Mouse (Mus musculus) kidney, embryonic 16.5 days (tissue): ENCODE measurements around the gene Serp1. TPM values are rescaled to one million over a fixed set of nuclear protein-coding genes. Genes with fewer than 3 reads are reported as not detected.
A peak's percentile ranks its signal among the peaks of the same experiment; 100 is the strongest.

ENCODE experiments used
- ATAC-seq: fragments of 200-750 bp; cut with Nextera tagmentation; 2 replicates; pipeline ENCODE4 v1.8.0; 2017; ENCODE audit warnings: moderate TSS enrichment; ENCODE audit not compliant: low FRiP score, low TSS enrichment
- H3K27ac ChIP-seq: fragments of 300-500 bp; sonication (generic); 2 replicates; pipeline ENCODE4 v1.5.1; 2014; ENCODE audit warnings: low read length
- H3K27me3 ChIP-seq: fragments of 300-500 bp; sonication (generic); 2 replicates; pipeline ENCODE4 v1.6.1; 2014; ENCODE audit warnings: low read length, control low read depth, mixed read lengths; ENCODE audit not compliant: insufficient read depth
- H3K36me3 ChIP-seq: fragments of 300-500 bp; sonication (generic); 2 replicates; pipeline ENCODE4 v1.6.1; 2014; ENCODE audit warnings: low read length, control low read depth, mixed read lengths; ENCODE audit not compliant: insufficient read depth
- H3K4me1 ChIP-seq: fragments of 300-500 bp; sonication (generic); 2 replicates; pipeline ENCODE4 v1.6.1; 2014; ENCODE audit warnings: low read length, control low read depth, mixed read lengths; ENCODE audit not compliant: insufficient read depth
- H3K4me2 ChIP-seq: fragments of 300-500 bp; sonication (generic); replicated peaks from 2 replicates; pipeline ENCODE4 v1.6.1; 2014; ENCODE audit warnings: low read depth, low read length
- H3K4me3 ChIP-seq: fragments of 300-500 bp; sonication (generic); 2 replicates; pipeline ENCODE4 v1.5.1; 2014; ENCODE audit warnings: mild to moderate bottlenecking, low read length
- H3K9ac ChIP-seq: fragments of 300-500 bp; sonication (generic); replicated peaks from 2 replicates; pipeline ENCODE4 v1.6.1; 2014; ENCODE audit warnings: low read length
- H3K9me3 ChIP-seq: fragments of 300-500 bp; sonication (generic); 2 replicates; pipeline ENCODE4 v1.6.1; 2016; ENCODE audit warnings: low read length, control low read depth
- WGBS: fragments of 180-500 bp; shearing (Covaris S2); extraction: QIAGEN DNeasy Blood & Tissue Kit; methylation state at CpG from one replicate; pipeline ENCODE4 v1.1.7; 2014; 5-methylcytosine and 5-hydroxymethylcytosine counted together
- polyA plus RNA-seq: library from polyadenylated mRNA; unstranded; fragments of >200 nt; fragmentation: Nextera tagmentation; extraction: Ambion mirVana; gene quantifications from 2 replicates; pipeline ENCODE4 v1.2.1, GENCODE M21; 2015

The Serp1 gene
- polyA plus RNA-seq = 143 and 156 TPM in 2 replicates

DNA sequence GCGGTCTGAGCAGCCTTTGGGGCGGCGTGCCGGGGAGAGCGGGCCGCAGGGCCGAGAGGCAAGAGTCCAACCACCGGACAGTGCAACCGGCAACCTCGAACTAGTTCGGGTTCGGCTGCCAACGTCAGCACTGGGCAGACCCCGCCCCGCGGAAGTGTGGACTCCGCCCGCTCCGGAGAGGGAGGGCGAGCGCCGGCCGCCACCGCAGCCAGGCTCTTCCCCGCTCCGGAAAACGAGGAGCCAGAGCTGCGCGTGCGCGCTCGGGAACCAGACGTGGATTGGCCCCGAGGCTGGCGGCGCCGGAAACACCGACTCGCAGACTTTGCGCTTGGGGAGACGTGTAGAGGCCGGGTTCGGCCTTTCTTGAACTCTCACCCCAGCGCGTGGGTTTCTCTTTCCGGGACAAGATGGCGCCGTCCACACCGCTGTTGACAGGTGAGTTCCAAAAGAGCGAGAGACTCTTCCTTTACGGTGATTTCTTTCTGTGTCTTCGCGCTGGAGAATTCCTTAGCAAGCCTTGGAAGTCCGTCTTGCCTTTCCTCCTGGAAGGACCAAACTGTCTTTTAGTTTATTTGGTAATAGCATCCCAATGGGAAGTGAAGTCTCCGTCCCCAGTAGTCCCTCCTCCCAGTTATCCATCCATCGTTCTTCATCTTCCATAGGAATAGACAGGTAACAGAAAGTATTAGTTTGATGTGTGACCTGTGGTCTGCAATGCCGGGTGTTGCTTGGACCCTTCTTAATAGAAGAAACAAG, at the start of gene Serp1, which contains the start of gene Eif2a:
Gene Serp1 (minus strand): TSS at position 241 of the 756 bp plus-strand sequence.
Gene Eif2a (plus strand): TSS at position 170 of the 756 bp plus-strand sequence.
- H3K27me3 ChIP-seq = no peaks in the 10 kb centered on the region
- no peaks in the 10 kb centered on the region for H3K9me3 ChIP-seq
- H3K4me2 ChIP-seq = peak within 1 kb of the TSS; percentile 85
- peak within 1 kb of the TSS; percentile 98 for H3K4me3 ChIP-seq
- peak within 1 kb of the TSS; percentile 98 for H3K9ac ChIP-seq
- H3K4me1 ChIP-seq = peaks cover 11% of the 10 kb centered on the region
- peak; percentile 99 for ATAC-seq
- peak within 1 kb of the TSS; percentile 95 for H3K27ac ChIP-seq
- under 1% methylated on average over 53 of the region's 57 CpGs for WGBS
- H3K36me3 ChIP-seq = peaks cover 15% of the 10 kb centered on the region

DNA sequence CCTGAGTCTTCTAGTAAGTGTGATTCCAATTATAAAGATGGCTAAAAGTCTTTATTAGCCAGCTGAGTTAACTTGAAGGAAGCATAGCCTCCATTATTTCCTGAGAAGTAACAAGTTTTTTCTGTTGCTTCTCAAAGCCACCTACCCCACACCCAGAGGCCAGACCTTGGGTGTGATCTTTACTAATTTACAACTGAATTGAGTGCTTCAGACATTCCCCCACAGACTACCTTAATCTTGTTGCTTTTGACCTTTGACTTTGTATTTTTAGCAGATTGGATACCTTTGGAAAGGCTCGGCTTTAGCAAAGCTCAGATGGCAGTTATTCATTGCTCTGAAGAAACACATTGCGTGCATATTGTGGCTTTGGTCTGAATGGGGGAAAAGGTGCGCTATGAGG, 45.1 kb upstream of the Serp1 start:
- ATAC-seq = no peak

DNA sequence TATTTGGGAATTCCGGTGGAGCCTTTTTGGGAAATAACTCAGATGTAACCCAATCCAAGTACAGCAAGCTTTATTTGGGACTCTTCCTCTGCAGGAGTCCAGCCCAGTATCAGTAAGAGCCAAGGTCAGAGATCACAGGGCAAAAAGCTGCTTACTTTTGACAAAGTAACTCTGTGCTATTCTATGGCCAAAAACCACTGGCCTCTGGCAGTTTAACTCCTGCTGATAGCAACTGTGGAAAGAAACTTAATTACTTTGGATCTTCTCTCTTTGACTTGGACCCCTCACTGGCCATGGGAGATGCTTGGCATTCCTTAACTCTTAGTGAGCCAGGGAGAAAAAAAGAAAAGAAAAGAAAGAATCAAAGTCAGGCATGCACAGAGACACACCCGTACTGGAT, 35.7 kb upstream of the Serp1 start:
- Histone ChIP-seq H3K9ac (no peak overlapping the region), H3K27me3 (no peaks in the 10 kb centered on the region), H3K9me3 (no peaks in the 10 kb centered on the region), H3K4me2 (no peak overlapping the region), H3K27ac (no peak overlapping the region), H3K4me1 (no peaks in the 10 kb centered on the region), H3K36me3 (peaks cover 9% of the 10 kb centered on the region; the same call in 1 of the 2 replicates), H3K4me3 (no peak overlapping the region)
- no peak for ATAC-seq
- 55% methylated on average over 2 of the region's 2 CpGs for WGBS

More for the DNA sequence above, 45.1 kb upstream of the Serp1 start:
- Histone ChIP-seq H3K9ac (no peak overlapping the region), H3K27ac (no peak overlapping the region), H3K4me3 (no peak overlapping the region), H3K27me3 (no peaks in the 10 kb centered on the region), H3K4me2 (no peak overlapping the region), H3K9me3 (peaks cover 2% of the 10 kb centered on the region; the same call in 1 of the 2 replicates), H3K36me3 (no peaks in the 10 kb centered on the region), H3K4me1 (no peaks in the 10 kb centered on the region)
- 73% methylated on average over 3 of the region's 3 CpGs for WGBS

DNA sequence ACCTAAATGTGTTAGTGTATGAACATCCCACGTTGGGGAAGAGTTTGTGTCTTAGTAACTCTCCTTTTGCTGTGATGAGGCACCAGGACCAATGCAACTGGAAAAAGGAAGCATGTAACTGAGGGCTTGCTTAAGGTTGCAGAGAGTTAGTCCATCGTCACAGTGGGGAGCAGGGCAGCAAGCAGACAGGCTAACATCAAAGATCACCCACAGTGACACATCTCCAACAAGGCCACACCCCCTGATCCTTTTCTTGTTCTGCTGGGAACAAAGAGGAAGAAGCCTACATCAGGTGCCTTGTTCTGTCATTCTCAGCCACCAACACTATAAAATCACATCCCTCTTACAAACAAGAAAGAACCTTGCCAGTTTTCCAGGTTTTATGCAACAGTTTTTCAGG, 34.2 kb upstream of the Serp1 start:
- H3K4me3 ChIP-seq = no peak overlapping the region
- H3K9me3 ChIP-seq = no peaks in the 10 kb centered on the region
- no peaks in the 10 kb centered on the region for H3K27me3 ChIP-seq
- no peaks in the 10 kb centered on the region for H3K4me1 ChIP-seq
- peaks cover 16% of the 10 kb centered on the region for H3K36me3 ChIP-seq
- no peak overlapping the region for H3K9ac ChIP-seq
- 37% methylated on average over 2 of the region's 2 CpGs for WGBS
- H3K4me2 ChIP-seq = no peak overlapping the region
- ATAC-seq = no peak
- H3K27ac ChIP-seq = no peak overlapping the region

DNA sequence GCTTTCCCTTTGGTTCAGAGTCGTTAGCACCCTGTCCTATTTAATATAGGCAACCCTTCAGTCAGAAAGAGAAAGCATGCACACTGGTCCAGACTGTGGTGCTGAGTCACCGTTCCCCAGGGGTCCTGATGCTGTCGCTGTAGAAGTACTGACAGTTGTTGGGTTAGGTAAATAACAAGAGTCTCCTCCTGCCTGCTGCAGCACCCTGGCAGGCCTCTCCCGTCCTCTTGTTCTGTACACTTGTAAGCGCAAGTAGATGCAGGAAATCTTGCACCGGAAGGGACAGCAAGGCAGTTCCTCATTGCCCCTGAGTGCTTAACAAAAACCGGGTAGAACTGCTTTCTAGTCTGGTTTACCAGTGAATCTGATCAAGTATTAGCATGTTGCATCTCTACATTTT, 31.0 kb upstream of the Serp1 start:
- Histone ChIP-seq H3K27ac (no peak overlapping the region), H3K36me3 (peaks cover 21% of the 10 kb centered on the region)
- ATAC-seq = no peak

DNA sequence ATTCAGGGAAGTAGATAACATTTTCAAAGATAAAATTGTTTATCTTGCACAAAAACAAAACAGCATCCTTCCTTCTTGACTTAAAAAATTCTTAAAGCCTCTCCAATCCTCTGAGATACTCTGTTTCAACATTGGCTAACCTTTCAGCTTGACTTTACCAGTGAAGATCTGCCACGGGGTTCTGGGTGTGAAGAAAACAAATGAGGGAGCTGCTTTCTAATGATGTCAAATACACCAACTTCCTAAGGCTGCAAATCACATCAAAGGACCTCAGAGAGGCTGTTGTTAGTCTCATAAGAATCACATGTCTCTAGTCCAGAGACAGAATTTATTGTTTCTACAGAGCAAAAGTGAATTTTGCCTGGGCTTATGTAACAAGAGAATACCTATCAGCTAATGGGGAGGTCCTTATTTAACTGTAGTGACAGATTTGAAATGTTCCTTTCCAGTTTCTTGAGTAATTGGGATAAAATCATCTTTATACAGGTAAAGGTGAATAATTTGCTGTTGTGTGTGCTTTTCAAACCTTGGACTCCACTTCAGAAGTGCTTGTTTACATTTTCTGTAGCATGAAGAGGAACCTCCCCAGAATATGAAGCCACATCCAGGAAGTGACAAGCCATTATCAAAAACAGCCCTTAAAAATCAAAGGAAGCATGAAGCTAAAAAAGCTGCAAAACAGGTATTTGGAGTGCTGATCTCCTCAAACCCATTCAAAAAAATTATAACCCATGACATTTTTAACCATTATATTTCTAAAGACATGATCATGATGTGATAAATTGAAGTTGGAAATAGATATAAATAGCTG, 26.5 kb upstream of the Serp1 start:
- ATAC-seq = no peak
- H3K36me3 ChIP-seq = peaks cover 35% of the 10 kb centered on the region
- H3K27ac ChIP-seq = no peak overlapping the region
- H3K4me3 ChIP-seq = no peak overlapping the region
- H3K4me1 ChIP-seq = no peaks in the 10 kb centered on the region
- H3K4me2 ChIP-seq = no peak overlapping the region
- H3K9ac ChIP-seq = no peak overlapping the region
- H3K9me3 ChIP-seq = no peaks in the 10 kb centered on the region
- no peaks in the 10 kb centered on the region for H3K27me3 ChIP-seq
- 63% methylated on average over 1 of the region's 1 CpGs for WGBS

More for the DNA sequence above, 31.0 kb upstream of the Serp1 start:
- Histone ChIP-seq H3K9me3 (no peaks in the 10 kb centered on the region), H3K27me3 (no peaks in the 10 kb centered on the region), H3K9ac (no peak overlapping the region), H3K4me1 (no peaks in the 10 kb centered on the region), H3K4me3 (no peak overlapping the region), H3K4me2 (no peak overlapping the region)
- WGBS = 90% methylated on average over 7 of the region's 7 CpGs

DNA sequence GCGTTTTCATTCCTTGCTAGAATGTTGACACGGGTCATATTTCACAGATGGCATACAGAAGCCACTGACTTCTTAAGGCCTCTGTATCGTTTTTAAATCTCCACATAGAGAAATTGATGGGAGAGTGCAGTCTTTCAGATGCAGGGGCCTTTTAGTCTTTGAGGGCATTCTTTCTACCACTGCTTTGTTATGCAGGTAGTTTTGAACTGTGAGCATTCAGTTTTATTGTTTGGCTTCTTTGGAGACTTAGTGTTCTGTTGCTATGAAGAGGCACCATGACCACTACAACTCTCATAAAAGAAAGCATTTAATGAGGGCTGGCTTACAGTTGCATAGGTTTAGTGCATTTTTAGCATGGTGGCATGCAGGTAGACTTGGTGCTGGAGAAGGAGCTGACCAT, 10.9 kb upstream of the Serp1 start:
- H3K27me3 ChIP-seq = no peaks in the 10 kb centered on the region
- no peaks in the 10 kb centered on the region for H3K9me3 ChIP-seq
- peaks cover 45% of the 10 kb centered on the region for H3K36me3 ChIP-seq
- H3K4me2 ChIP-seq = no peak overlapping the region
- H3K4me3 ChIP-seq = no peak overlapping the region
- no peak overlapping the region for H3K9ac ChIP-seq
- H3K4me1 ChIP-seq = no peaks in the 10 kb centered on the region
- no peak overlapping the region for H3K27ac ChIP-seq
- 86% methylated on average over 3 of the region's 3 CpGs for WGBS
- no peak for ATAC-seq

DNA sequence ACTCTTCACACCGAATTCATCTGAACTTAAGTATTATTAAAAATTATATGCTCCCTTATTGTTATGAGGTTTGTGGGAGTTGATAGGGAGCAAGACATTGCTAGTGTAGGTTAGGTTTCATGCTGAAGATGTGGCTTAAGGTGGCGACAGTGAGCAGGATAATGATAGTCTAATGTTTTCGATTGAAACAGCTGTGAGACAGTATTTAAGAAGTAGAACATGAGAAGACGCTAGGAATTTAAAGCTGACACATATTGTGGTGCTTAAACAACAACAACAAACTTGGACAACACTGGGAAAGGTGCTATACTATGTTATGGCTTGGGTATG, 681 bp upstream of the Serp1 start:
- Histone ChIP-seq H3K36me3 (peaks cover 12% of the 10 kb centered on the region), H3K4me2 (peak overlapping the region; percentile 85), H3K9me3 (no peaks in the 10 kb centered on the region), H3K4me3 (peak overlapping the region; percentile 98), H3K27ac (peak overlapping the region; percentile 66), H3K27me3 (no peaks in the 10 kb centered on the region), H3K9ac (peak overlapping the region; percentile 75), H3K4me1 (peaks cover 11% of the 10 kb centered on the region)
- WGBS = 5% methylated on average over 4 of the region's 4 CpGs
- ATAC-seq = no peak

DNA sequence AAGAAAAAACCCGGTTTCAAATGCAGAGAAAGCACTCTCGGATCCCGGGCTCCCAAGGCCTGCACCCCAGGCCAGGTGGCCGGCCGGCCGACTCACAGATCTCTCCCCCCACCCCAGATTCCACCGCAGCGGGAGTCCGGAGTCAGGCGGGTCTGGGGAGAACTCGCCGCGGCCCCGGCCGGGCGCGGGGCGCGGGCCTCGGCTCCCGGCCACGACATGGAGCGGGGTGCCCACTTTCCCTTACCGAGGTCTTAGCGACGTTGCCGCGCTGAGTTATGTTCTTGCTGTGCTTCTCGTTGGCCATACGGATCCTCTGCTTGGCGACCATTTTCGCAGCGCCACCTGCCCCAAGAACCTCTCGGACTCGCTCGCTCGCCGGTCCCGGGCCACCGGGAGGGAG, 526 bp downstream of the Serp1 start:
- H3K9ac ChIP-seq = peak overlapping the region; percentile 98
- no peaks in the 10 kb centered on the region for H3K9me3 ChIP-seq
- H3K4me1 ChIP-seq = peaks cover 11% of the 10 kb centered on the region
- peak overlapping the region; percentile 85 for H3K4me2 ChIP-seq
- H3K36me3 ChIP-seq = peaks cover 15% of the 10 kb centered on the region
- WGBS = 0% methylated on average over 40 of the region's 40 CpGs
- ATAC-seq = peak; percentile 40
- H3K4me3 ChIP-seq = peak overlapping the region; percentile 98
- peak overlapping the region; percentile 95 for H3K27ac ChIP-seq
- no peaks in the 10 kb centered on the region for H3K27me3 ChIP-seq

DNA sequence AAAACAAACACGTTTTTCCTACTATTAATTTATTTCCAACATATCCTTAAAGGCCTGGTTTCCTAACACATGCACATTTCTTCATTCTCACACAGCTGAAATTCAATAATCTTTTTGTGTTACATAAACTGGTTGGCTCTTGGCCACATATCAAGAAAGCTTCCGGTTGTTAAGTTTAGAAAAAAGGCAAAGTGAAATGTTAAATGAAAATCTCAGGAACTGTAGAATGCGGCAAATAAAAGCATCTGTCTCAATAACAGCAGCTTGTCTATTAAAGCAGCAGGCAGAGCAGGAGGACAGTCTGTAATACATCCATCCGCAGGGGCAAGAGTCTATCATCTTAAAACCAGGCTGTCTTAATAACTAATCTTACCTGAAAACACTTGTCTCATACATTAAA, 1.4 kb downstream of the Serp1 start:
- peaks cover 11% of the 10 kb centered on the region for H3K4me1 ChIP-seq
- peak overlapping the region; percentile 98 for H3K4me3 ChIP-seq
- H3K27ac ChIP-seq = no peak overlapping the region
- 0 out of 2 replicates have a peak overlapping the region, but pooled peaks have one; percentile 47 for H3K9ac ChIP-seq
- H3K36me3 ChIP-seq = peaks cover 17% of the 10 kb centered on the region
- 53% methylated on average over 4 of the region's 4 CpGs for WGBS
- no peaks in the 10 kb centered on the region for H3K27me3 ChIP-seq
- ATAC-seq = no peak
- H3K4me2 ChIP-seq = peak overlapping the region; percentile 85
- no peaks in the 10 kb centered on the region for H3K9me3 ChIP-seq
